Mouse (Mus musculus): ENCODE data around the gene Ppp1r16b. TPM values are rescaled to one million over a fixed set of nuclear protein-coding genes. Genes with fewer than 3 reads are reported as not detected.

Gene Ppp1r16b
- 9.5 TPM for polyA plus RNA-seq (2014; fragmentation: Illumina TruSeq; extraction: RNeasy Lipid Tissue Mini Kit (QIAGEN cat#74804))

GRCm38 (mm10) chr2:158665098-158665497 lies at the start of gene Ppp1r16b:
TSS of gene Ppp1r16b (plus strand) at chr2:158665398.

GRCm38 (mm10) chr2:158624718-158625222 lies 40.4 kb upstream of the Ppp1r16b start, which contains the start of gene Actr5:
TSS of gene Actr5 (plus strand) at chr2:158624888.

DNA sequence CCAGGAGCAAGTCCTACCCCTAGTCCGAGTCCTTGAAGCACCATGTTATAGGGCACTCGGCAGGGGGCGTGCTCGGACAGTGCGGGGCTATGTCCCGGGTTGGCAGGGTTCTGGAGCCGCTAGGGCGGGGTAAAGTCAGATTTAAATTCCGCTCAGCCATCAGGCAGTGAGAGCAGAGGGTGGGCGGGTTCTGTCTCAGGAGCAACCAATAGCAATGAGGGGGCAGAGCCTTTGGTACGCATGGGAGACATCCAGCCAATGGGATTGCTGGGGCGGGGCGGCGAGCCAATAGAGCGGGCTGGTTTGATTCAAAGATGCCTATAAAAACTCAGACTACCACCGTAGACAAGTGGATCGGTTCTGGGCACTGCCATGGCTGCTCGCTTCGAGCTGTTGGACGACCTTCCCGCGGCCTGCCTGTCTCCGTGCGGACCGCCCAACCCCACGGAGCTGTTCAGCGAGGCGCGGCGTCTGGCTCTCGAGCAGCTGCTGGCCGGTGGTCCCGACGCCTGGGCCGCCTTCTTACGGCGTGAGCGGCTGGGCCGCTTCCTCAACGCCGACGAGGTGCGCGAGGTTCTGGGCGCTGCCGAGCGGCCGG lies 102.6 kb downstream of the Ppp1r16b start, which contains the start of gene Fam83d:
Gene Fam83d, plus strand, starts transcription at position 352 of the 598 bp plus-strand sequence.

DNA sequence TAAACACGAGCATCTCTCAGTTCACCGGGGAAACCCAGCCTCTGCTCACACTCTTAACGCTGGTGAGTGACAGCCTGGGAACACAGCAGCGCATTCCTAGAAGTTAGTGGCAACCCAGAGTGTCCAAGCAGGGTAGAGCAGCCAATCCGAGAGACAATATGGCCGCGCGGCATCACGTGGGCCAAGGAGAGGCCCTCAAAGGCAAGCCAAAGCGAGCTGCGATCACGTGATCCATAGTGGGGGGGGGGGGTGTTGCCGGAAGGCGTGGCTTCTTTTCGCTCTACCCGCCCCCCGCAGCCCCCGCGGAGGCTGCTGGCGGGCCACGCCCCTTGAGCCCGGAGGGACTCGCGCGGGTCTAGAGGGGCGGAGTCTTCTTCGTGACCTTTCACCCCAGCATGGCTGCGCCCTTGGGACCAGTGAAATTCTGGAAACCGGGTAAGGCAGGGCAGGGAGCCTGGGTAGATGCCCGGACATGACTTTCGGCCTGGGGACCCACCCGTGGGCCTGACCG lies 129.4 kb downstream of the Ppp1r16b start, which contains the start of gene Dhx35:
Gene Dhx35, plus strand, starts transcription at position 314 of the 511 bp plus-strand sequence.

Other genes starting within 250 kb of the Ppp1r16b start
- gene Adig, start 162.8 kb upstream of the Ppp1r16b start, polyA plus RNA-seq (2014; fragmentation: Illumina TruSeq; extraction: RNeasy Lipid Tissue Mini Kit (QIAGEN cat#74804)), result not detected
- not detected for gene Arhgap40, start 152.6 kb upstream of the Ppp1r16b start, polyA plus RNA-seq (2014; fragmentation: Illumina TruSeq; extraction: RNeasy Lipid Tissue Mini Kit (QIAGEN cat#74804))
- gene Slc32a1, start 54.6 kb upstream of the Ppp1r16b start, polyA plus RNA-seq (2014; fragmentation: Illumina TruSeq; extraction: RNeasy Lipid Tissue Mini Kit (QIAGEN cat#74804)), result not detected
- not detected for gene Actr5, start 40.5 kb upstream of the Ppp1r16b start, polyA plus RNA-seq (2014; fragmentation: Illumina TruSeq; extraction: RNeasy Lipid Tissue Mini Kit (QIAGEN cat#74804))
- gene Fam83d, start 102.7 kb downstream of the Ppp1r16b start, polyA plus RNA-seq (2014; fragmentation: Illumina TruSeq; extraction: RNeasy Lipid Tissue Mini Kit (QIAGEN cat#74804)), result 9.9 TPM
- gene Dhx35, start 129.4 kb downstream of the Ppp1r16b start, polyA plus RNA-seq (2014; fragmentation: Illumina TruSeq; extraction: RNeasy Lipid Tissue Mini Kit (QIAGEN cat#74804)), result 9.7 TPM

All from ovary, adult 10 weeks (tissue).